Mouse (Mus musculus) forebrain, postnatal 0 days (tissue): ENCODE results near the gene Orai2. TPM values are rescaled to one million over a fixed set of nuclear protein-coding genes. Genes with fewer than 3 reads are reported as not detected.
A peak's percentile ranks its signal among the peaks of the same experiment; 100 is the strongest.

Source experiments
- ATAC-seq: fragments of 200-750 bp; cut with Nextera tagmentation; 2 replicates; pipeline ENCODE4 v1.8.0; 2017; ENCODE audit warnings: mild to moderate bottlenecking, moderate library complexity
- DNase-seq: peaks from one replicate; pipeline ENCODE4 v3.0.0-alpha.2; 2015
- H3K27ac ChIP-seq: fragments of 300-500 bp; sonication (generic); 2 replicates; pipeline ENCODE4 v1.5.1; 2014; ENCODE audit warnings: low read depth, mild to moderate bottlenecking, antibody characterized with exemption, low read length, moderate library complexity, mixed read lengths
- H3K27me3 ChIP-seq: fragments of 300-500 bp; sonication (generic); 2 replicates; pipeline ENCODE4 v1.6.1; 2014; ENCODE audit warnings: mild to moderate bottlenecking, low read length, mixed read lengths; ENCODE audit not compliant: insufficient read depth
- H3K36me3 ChIP-seq: fragments of 300-500 bp; sonication (generic); 2 replicates; pipeline ENCODE4 v1.6.1; 2014; ENCODE audit warnings: mild to moderate bottlenecking, moderate library complexity; ENCODE audit not compliant: insufficient read depth
- H3K4me1 ChIP-seq: fragments of 300-500 bp; sonication (generic); 2 replicates; pipeline ENCODE4 v1.6.1; 2014; ENCODE audit warnings: antibody characterized with exemption; ENCODE audit not compliant: insufficient read depth
- H3K4me2 ChIP-seq: fragments of 300-500 bp; sonication (generic); 2 replicates; pipeline ENCODE4 v1.6.1; 2014; ENCODE audit warnings: low read depth, mild to moderate bottlenecking, moderate library complexity
- H3K4me3 ChIP-seq: fragments of 300-500 bp; sonication (generic); 2 replicates; pipeline ENCODE4 v1.5.1; 2014; ENCODE audit warnings: low read depth, low read length, mixed read lengths
- H3K9ac ChIP-seq: fragments of 300-500 bp; sonication (generic); 2 replicates; pipeline ENCODE4 v1.6.1; 2014; ENCODE audit warnings: mild to moderate bottlenecking
- H3K9me3 ChIP-seq: fragments of 300-500 bp; sonication (generic); 2 replicates; pipeline ENCODE4 v1.6.1; 2016; ENCODE audit warnings: low read length
- CTCF ChIP-seq: sonication (generic); IDR thresholded peaks from 2 replicates; pipeline ENCODE4 v1.5.1; 2016; ENCODE audit warnings: antibody characterized with exemption, control low read depth, low read depth
- WGBS: fragments of 180-500 bp; shearing (Covaris S2); extraction: QIAGEN DNeasy Blood & Tissue Kit; methylation state at CpG from one replicate; pipeline ENCODE4 v1.1.7; 2014; 5-methylcytosine and 5-hydroxymethylcytosine counted together
- polyA plus RNA-seq: library from polyadenylated mRNA; unstranded; fragments of >200 nt; fragmentation: Nextera tagmentation; extraction: Ambion mirVana; gene quantifications from 2 replicates; pipeline ENCODE4 v1.2.1, GENCODE M21; 2015
- total RNA-seq: library from RNA; depleted of rRNA; stranded (reverse); fragments of >200 nt; gene quantifications from 2 replicates; pipeline ENCODE4 v1.2.3, GENCODE M21; 2014

Orai2 gene
- total and polyA plus RNA-seq, 2 experiments from 2014 or later, result 64.0 to 105 TPM

DNA sequence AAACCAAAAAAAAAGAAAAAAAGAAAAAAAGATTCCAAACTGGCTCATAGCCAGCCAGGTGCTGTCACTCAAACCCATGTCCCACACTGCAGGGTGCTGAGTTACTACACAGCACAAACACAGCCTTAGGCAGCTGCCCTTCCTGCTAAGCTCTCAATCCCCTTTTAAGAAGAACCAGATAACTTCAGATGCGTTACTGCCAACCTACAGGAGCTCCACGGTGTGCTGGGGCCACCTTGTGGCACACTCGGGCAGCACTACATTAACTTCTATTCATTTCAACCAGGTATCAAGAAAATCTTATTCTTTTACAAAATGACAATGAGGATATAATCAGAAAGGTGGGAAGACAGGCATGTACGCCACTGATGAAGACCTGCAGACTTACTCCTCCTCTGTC, 16.2 kb upstream of the Orai2 start:
- Histone ChIP-seq H3K4me2 (no peak overlapping the region), H3K4me1 (no peaks in the 10 kb centered on the region), H3K9me3 (no peaks in the 10 kb centered on the region), H3K27me3 (no peaks in the 10 kb centered on the region), H3K36me3 (peaks cover 59% of the 10 kb centered on the region), H3K4me3 (no peak overlapping the region), H3K27ac (no peak overlapping the region), H3K9ac (no peak overlapping the region)
- DNase-seq (peak; percentile 75), ATAC-seq (peak; percentile 78)
- 38% methylated on average over 4 of the region's 4 CpGs for WGBS
- peak; percentile 89 for TF ChIP-seq CTCF

DNA sequence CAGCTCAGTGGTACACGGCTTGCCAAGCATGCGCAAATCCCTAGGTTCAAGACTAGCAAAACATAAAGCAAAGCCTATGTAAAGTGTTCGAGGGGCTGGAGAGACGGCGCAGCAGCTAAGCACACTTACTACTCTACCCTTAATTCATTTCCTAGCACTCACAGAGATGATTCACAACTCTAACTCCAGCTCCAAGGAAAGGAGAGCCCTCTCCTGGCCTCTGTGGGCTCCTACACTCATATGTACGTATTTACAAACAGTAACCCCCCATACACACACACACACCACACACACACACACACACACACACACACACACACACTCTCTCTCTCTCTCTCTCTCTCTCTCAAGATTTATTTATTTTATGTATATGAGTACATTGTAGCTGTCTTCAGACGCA, 13.3 kb upstream of the Orai2 start:
- WGBS, result 89% methylated on average over 7 of the region's 7 CpGs
- DNase-seq, result no peak

DNA sequence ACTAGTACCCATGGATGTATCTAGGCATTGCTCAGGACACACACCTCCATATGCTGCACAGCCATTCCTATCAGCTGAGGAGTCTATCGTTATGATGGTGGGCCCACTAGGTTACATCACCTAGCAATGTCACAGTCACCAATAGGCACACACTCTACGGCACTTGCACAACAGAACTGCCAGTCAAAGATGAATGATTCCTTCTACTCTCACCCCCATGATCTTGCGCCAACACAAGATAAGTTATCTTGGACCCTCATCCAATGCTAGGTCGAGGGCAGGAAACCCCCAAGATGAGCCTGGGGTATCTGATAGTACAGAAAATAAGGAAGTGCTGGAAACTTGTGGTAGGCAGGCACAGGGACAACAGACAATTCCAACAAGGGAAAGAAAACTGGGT, 12.3 kb upstream of the Orai2 start:
- H3K4me2 ChIP-seq, result no peak overlapping the region
- H3K9me3 ChIP-seq, result no peaks in the 10 kb centered on the region
- TF ChIP-seq CTCF, result no peak
- H3K9ac ChIP-seq, result no peak overlapping the region
- DNase-seq (no peak), ATAC-seq (no peak)
- H3K27me3 ChIP-seq, result no peaks in the 10 kb centered on the region
- 97% methylated on average over 4 of the region's 4 CpGs for WGBS
- no peaks in the 10 kb centered on the region for H3K4me1 ChIP-seq
- H3K4me3 ChIP-seq, result no peak overlapping the region
- peaks cover 62% of the 10 kb centered on the region for H3K36me3 ChIP-seq
- H3K27ac ChIP-seq, result no peak overlapping the region

More for the DNA sequence above, 13.3 kb upstream of the Orai2 start:
- TF ChIP-seq CTCF, result peak; percentile 26
- Histone ChIP-seq H3K4me2 (no peak overlapping the region), H3K36me3 (peaks cover 62% of the 10 kb centered on the region), H3K9me3 (no peaks in the 10 kb centered on the region), H3K27ac (no peak overlapping the region), H3K9ac (no peak overlapping the region), H3K4me3 (no peak overlapping the region), H3K4me1 (no peaks in the 10 kb centered on the region), H3K27me3 (no peaks in the 10 kb centered on the region)
- ATAC-seq, result no peak

GRCm38 (mm10) chr5:136182049-136182448, 11.5 kb upstream of the Orai2 start:
- 93% methylated on average over 6 of the region's 6 CpGs for WGBS
- Histone ChIP-seq H3K4me3 (no peak overlapping the region), H3K9ac (no peak overlapping the region), H3K27ac (no peak overlapping the region), H3K27me3 (no peaks in the 10 kb centered on the region), H3K9me3 (no peaks in the 10 kb centered on the region), H3K4me1 (no peaks in the 10 kb centered on the region), H3K36me3 (peaks cover 63% of the 10 kb centered on the region), H3K4me2 (no peak overlapping the region)
- ATAC-seq (no peak), DNase-seq (no peak)
- TF ChIP-seq CTCF, result no peak

DNA sequence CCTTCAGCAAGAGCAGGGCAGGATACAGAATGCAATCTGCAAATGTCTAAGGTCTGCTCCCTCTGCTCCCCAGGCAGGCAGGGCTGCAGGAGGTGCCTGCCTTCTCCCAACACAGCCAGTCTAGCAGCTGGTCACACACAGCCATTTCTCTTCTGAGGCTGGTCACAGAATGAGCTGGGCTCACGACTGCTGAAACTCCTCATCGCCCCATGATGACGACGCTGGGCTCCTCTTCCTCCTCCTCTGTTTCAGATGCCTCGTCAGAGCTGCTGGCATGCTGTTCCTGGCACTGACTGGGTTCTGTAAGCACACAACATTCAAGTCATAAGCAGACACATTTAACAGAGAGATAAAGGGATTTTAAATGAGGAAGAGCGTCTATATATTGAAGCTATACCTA, 10.7 kb upstream of the Orai2 start:
- peaks cover 60% of the 10 kb centered on the region for H3K36me3 ChIP-seq
- DNase-seq, result no peak
- no peak for ATAC-seq

GRCm38 (mm10) chr5:136179594-136179993, 9.1 kb upstream of the Orai2 start:
- DNase-seq, result no peak
- Histone ChIP-seq H3K9me3 (no peaks in the 10 kb centered on the region), H3K9ac (no peak overlapping the region), H3K27me3 (no peaks in the 10 kb centered on the region), H3K36me3 (peaks cover 58% of the 10 kb centered on the region), H3K27ac (no peak overlapping the region), H3K4me2 (no peak overlapping the region), H3K4me3 (no peak overlapping the region), H3K4me1 (no peaks in the 10 kb centered on the region)
- ATAC-seq, result no peak
- 92% methylated on average over 5 of the region's 5 CpGs for WGBS
- no peak for TF ChIP-seq CTCF

More for the DNA sequence above, 10.7 kb upstream of the Orai2 start:
- TF ChIP-seq CTCF, result no peak
- WGBS, result 90% methylated on average over 6 of the region's 6 CpGs
- Histone ChIP-seq H3K4me2 (no peak overlapping the region), H3K27me3 (no peaks in the 10 kb centered on the region), H3K9me3 (no peaks in the 10 kb centered on the region), H3K27ac (no peak overlapping the region), H3K4me3 (no peak overlapping the region), H3K4me1 (no peaks in the 10 kb centered on the region), H3K9ac (no peak overlapping the region)

GRCm38 (mm10) chr5:136173606-136174463, 3.3 kb upstream of the Orai2 start:
- H3K4me1 ChIP-seq, result peaks cover 6% of the 10 kb centered on the region
- H3K9ac ChIP-seq, result no peak overlapping the region
- ATAC-seq, result peak; percentile 60
- H3K9me3 ChIP-seq, result no peaks in the 10 kb centered on the region
- no peak overlapping the region for H3K4me3 ChIP-seq
- peak; percentile 83 for DNase-seq
- TF ChIP-seq CTCF, result no peak
- no peaks in the 10 kb centered on the region for H3K27me3 ChIP-seq
- peaks cover 12% of the 10 kb centered on the region for H3K36me3 ChIP-seq
- peak overlapping the region; percentile 47; the same call in 1 of the 2 replicates for H3K27ac ChIP-seq
- H3K4me2 ChIP-seq, result no peak overlapping the region
- 16% methylated on average over 9 of the region's 9 CpGs for WGBS
